ENCODE assay signal across 22 mouse cellular contexts in the genomic region with DNA sequence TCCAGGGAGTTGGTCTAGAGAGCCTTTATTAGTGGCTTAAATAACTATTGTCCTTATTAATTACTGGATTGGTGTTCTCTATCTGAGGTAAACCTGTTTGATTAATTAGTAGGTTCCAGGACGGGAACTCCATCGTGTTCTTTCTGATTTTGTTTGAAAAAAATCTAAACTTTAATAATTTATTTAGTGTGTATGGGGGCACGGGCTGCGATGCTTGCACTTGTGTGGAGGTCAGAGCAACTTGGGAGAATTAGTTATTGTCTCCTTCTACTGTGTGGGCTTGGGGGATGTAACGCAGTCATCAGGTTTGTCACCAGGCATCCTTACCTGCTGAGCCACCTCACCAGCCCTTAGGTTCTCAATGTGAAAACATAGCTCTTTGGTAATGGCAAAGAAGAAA. TPM values are rescaled to one million over a fixed set of nuclear protein-coding genes. Genes with fewer than 3 reads are reported as not detected.
A peak's percentile ranks its signal among the peaks of the same experiment; 100 is the strongest.
DNase-seq lines count a peak whose midpoint lies in the region; ATAC-seq and TF ChIP-seq lines count a peak whose summit lies in the region.
"Had no signal": no experiment of that assay in that cellular context is flagged by ENCODE, and none has a peak within 500 bp of the region (broad histone marks: within the 10 kb centered on the region; RNA-seq: fewer than 3 reads in every experiment).

No protein-coding gene starts in this region.

- TF ChIP-seq CTCF in cerebellum, adult 2 months (IDR thresholded peaks at IDR 0.05; ENCODE audit: borderline replicate concordance, insufficient read depth, low read depth, low read length), result no peak

- no peak overlapping the region for H3K9ac ChIP-seq in hindbrain, embryonic 14.5 days
- no peak overlapping the region for H3K9ac ChIP-seq in hindbrain, embryonic 16.5 days (ENCODE audit: low read depth, low read length)
- H3K9ac ChIP-seq in midbrain, embryonic 14.5 days (replicated peaks; ENCODE audit: low read length), result no peak overlapping the region
- no peak overlapping the region for H3K9ac ChIP-seq in midbrain, embryonic 16.5 days (ENCODE audit: low read depth, low read length)
- H3K9ac ChIP-seq: embryonic facial prominence, embryonic 12.5 days; forebrain, embryonic 13.5 days; forebrain, embryonic 15.5 days had no signal

- 86% methylated on average over 5 of the region's 5 CpGs for WGBS in cerebellum, adult 2 months
- WGBS in hindbrain, embryonic 14.5 days, result 74% methylated on average over 5 of the region's 5 CpGs
- WGBS in hindbrain, embryonic 16.5 days, result 66% methylated on average over 5 of the region's 5 CpGs
- WGBS in midbrain, embryonic 14.5 days, result 76% methylated on average over 5 of the region's 5 CpGs
- WGBS in midbrain, embryonic 16.5 days, result 81% methylated on average over 5 of the region's 5 CpGs

- no peak overlapping the region for H3K4me3 ChIP-seq in cerebellum, adult 2 months (replicated peaks; ENCODE audit: insufficient read depth, low read depth, low read length)
- no peak overlapping the region for H3K4me3 ChIP-seq in hindbrain, embryonic 14.5 days (replicated peaks; ENCODE audit: low read length)
- no peak overlapping the region for H3K4me3 ChIP-seq in hindbrain, embryonic 16.5 days (ENCODE audit: low read length)
- no peak overlapping the region for H3K4me3 ChIP-seq in midbrain, embryonic 14.5 days (replicated peaks; ENCODE audit: low read depth, low read length)
- no peak overlapping the region for H3K4me3 ChIP-seq in midbrain, embryonic 16.5 days (ENCODE audit: low read depth, low read length)
- H3K4me3 ChIP-seq: embryonic facial prominence, embryonic 10.5 days; embryonic facial prominence, embryonic 12.5 days had no signal

- no peak for ATAC-seq in cerebellum, adult (ENCODE audit: insufficient number of reproducible peaks, low FRiP score, low TSS enrichment)
- ATAC-seq in hindbrain, embryonic 14.5 days (ENCODE audit: low FRiP score), result no peak
- no peak for ATAC-seq in hindbrain, embryonic 16.5 days
- ATAC-seq in midbrain, embryonic 14.5 days (ENCODE audit: low FRiP score, low TSS enrichment), result no peak
- ATAC-seq in midbrain, embryonic 16.5 days, result no peak
- ATAC-seq: activated CD4-positive, CD25-positive, alpha-beta regulatory T cell, adult 4 months; CD4-positive, CD25-positive, alpha-beta regulatory T cell, adult 4 months; forebrain, embryonic 13.5 days; forebrain, embryonic 15.5 days; forebrain, postnatal 0 days; Patski had no signal

- peak; percentile 6 for DNase-seq in cerebellum, adult 8-10 months
- peak; percentile 22 for DNase-seq in cerebellum, adult 9-11 months
- no peak for DNase-seq in cerebellum, adult 2 months
- no peak for DNase-seq in hindbrain, embryonic 14.5 days (ENCODE audit: low spot score)
- no peak for DNase-seq in midbrain, embryonic 14.5 days
- DNase-seq: adrenal gland, adult 8-10 months; adrenal gland, postnatal 14 days; adrenal gland, postnatal 36 days; B cell, adult 2 months; cerebellum, postnatal 25 days; forebrain, postnatal 0 days had no signal

- H3K4me2 ChIP-seq in hindbrain, embryonic 14.5 days (replicated peaks), result 0 out of 2 replicates have a peak overlapping the region, but pooled peaks have one; percentile 95
- no peak overlapping the region for H3K4me2 ChIP-seq in hindbrain, embryonic 16.5 days (ENCODE audit: low read length)
- peak overlapping the region; percentile 97; the same call in 1 of the 2 replicates for H3K4me2 ChIP-seq in midbrain, embryonic 14.5 days (ENCODE audit: low read length)
- H3K4me2 ChIP-seq in midbrain, embryonic 16.5 days (ENCODE audit: low read length), result no peak overlapping the region
- H3K4me2 ChIP-seq: embryonic facial prominence, embryonic 12.5 days had no signal

- H3K9me3 ChIP-seq in hindbrain, embryonic 14.5 days (ENCODE audit: control insufficient read depth, low read length), result no peaks in the 10 kb centered on the region
- H3K9me3 ChIP-seq in hindbrain, embryonic 16.5 days (ENCODE audit: control insufficient read depth, low read length), result no peaks in the 10 kb centered on the region
- H3K9me3 ChIP-seq in midbrain, embryonic 14.5 days (ENCODE audit: control insufficient read depth, low read length), result no peaks in the 10 kb centered on the region
- 0 out of 2 replicates have a peak, but pooled peaks cover 2% of the 10 kb centered on the region for H3K9me3 ChIP-seq in midbrain, embryonic 16.5 days (replicated peaks; ENCODE audit: control insufficient read depth, low read length, poor library complexity, severe bottlenecking)
- H3K9me3 ChIP-seq: embryonic facial prominence, embryonic 10.5 days; embryonic facial prominence, embryonic 12.5 days; forebrain, embryonic 13.5 days; forebrain, embryonic 15.5 days had no signal

- H3K4me1 ChIP-seq in cerebellum, adult 2 months (ENCODE audit: control insufficient read depth, insufficient read depth, low read length), result peaks cover 21% of the 10 kb centered on the region
- H3K4me1 ChIP-seq in hindbrain, embryonic 14.5 days (replicated peaks; ENCODE audit: control insufficient read depth, insufficient read depth, low read length), result peaks cover 19% of the 10 kb centered on the region
- H3K4me1 ChIP-seq in hindbrain, embryonic 16.5 days (ENCODE audit: control insufficient read depth, insufficient read depth, low read depth, low read length), result peaks cover 24% of the 10 kb centered on the region
- peaks cover 21% of the 10 kb centered on the region for H3K4me1 ChIP-seq in midbrain, embryonic 14.5 days (ENCODE audit: control insufficient read depth, insufficient read depth, low read length)
- H3K4me1 ChIP-seq in midbrain, embryonic 16.5 days (ENCODE audit: control insufficient read depth, insufficient read depth, low read length), result peaks cover 32% of the 10 kb centered on the region

- H3K36me3 ChIP-seq in hindbrain, embryonic 14.5 days (replicated peaks; ENCODE audit: control insufficient read depth, insufficient read depth), result no peaks in the 10 kb centered on the region
- H3K36me3 ChIP-seq in hindbrain, embryonic 16.5 days (ENCODE audit: control insufficient read depth, insufficient read depth, low read length), result no peaks in the 10 kb centered on the region
- no peaks in the 10 kb centered on the region for H3K36me3 ChIP-seq in midbrain, embryonic 14.5 days (ENCODE audit: control insufficient read depth, insufficient read depth, low read length)
- H3K36me3 ChIP-seq in midbrain, embryonic 16.5 days (ENCODE audit: control insufficient read depth, insufficient read depth, low read length), result no peaks in the 10 kb centered on the region
- H3K36me3 ChIP-seq: embryonic facial prominence, embryonic 10.5 days; embryonic facial prominence, embryonic 12.5 days; forebrain, embryonic 15.5 days; G1E had no signal

- no peak overlapping the region for H3K27ac ChIP-seq in cerebellum, adult 2 months (ENCODE audit: insufficient read depth, low read length)
- H3K27ac ChIP-seq in hindbrain, embryonic 14.5 days, result no peak overlapping the region
- H3K27ac ChIP-seq in hindbrain, embryonic 16.5 days (ENCODE audit: low read depth, low read length), result no peak overlapping the region
- H3K27ac ChIP-seq in midbrain, embryonic 14.5 days (replicated peaks; ENCODE audit: low read depth, low read length), result no peak overlapping the region
- H3K27ac ChIP-seq in midbrain, embryonic 16.5 days (ENCODE audit: low read length), result no peak overlapping the region
- H3K27ac ChIP-seq: embryonic facial prominence, embryonic 10.5 days; embryonic facial prominence, embryonic 12.5 days; forebrain, embryonic 13.5 days; forebrain, embryonic 15.5 days had no signal

- no peaks in the 10 kb centered on the region for H3K27me3 ChIP-seq in cerebellum, adult 2 months (ENCODE audit: control insufficient read depth, insufficient read depth, low read length)
- no peaks in the 10 kb centered on the region for H3K27me3 ChIP-seq in hindbrain, embryonic 14.5 days (ENCODE audit: control insufficient read depth, insufficient read depth, low read length)
- H3K27me3 ChIP-seq in hindbrain, embryonic 16.5 days (replicated peaks; ENCODE audit: control insufficient read depth, insufficient read depth, low read length), result no peaks in the 10 kb centered on the region
- peaks cover 4% of the 10 kb centered on the region; the same call in 1 of the 2 replicates for H3K27me3 ChIP-seq in midbrain, embryonic 14.5 days (ENCODE audit: control insufficient read depth, insufficient read depth, low read length)
- no peaks in the 10 kb centered on the region for H3K27me3 ChIP-seq in midbrain, embryonic 16.5 days (ENCODE audit: control insufficient read depth, insufficient read depth, low read depth, low read length)
- H3K27me3 ChIP-seq: forebrain, embryonic 15.5 days had no signal

- TF ChIP-seq POLR2A in cerebellum, adult 2 months (IDR thresholded peaks at IDR 0.05; ENCODE audit: borderline replicate concordance, insufficient read depth, low read length), result no peak

RNA-seq across cellular contexts. Expression of a gene that starts 1.9 kb away (rescaled TPM):
- polyA plus RNA-seq in cerebellum, adult 2 months (2012; rRNA removed), result 56.1 and 59.8 TPM in 2 replicates
- polyA plus RNA-seq in hindbrain, embryonic 14.5 days (2014; fragmentation: Nextera tagmentation; extraction: Ambion mirVana), result 30.8 and 35.1 TPM in 2 replicates
- 21.0 and 22.3 TPM in 2 replicates for polyA plus RNA-seq in hindbrain, embryonic 16.5 days (2015; fragmentation: Nextera tagmentation; extraction: Ambion mirVana)
- polyA plus RNA-seq in midbrain, embryonic 14.5 days (2014; fragmentation: Nextera tagmentation; extraction: Ambion mirVana), result 22.3 and 25.5 TPM in 2 replicates
- 17.6 and 19.5 TPM in 2 replicates for polyA plus RNA-seq in midbrain, embryonic 16.5 days (2015; fragmentation: Nextera tagmentation; extraction: Ambion mirVana)
- polyA plus RNA-seq: activated CD4-positive, CD25-positive, alpha-beta regulatory T cell, adult 4 months; CD4-positive, CD25-positive, alpha-beta regulatory T cell, adult 4 months; G1E had no signal

RNA-seq across cellular contexts. Expression of a gene that starts 43.6 kb away (rescaled TPM):
- 11.4 and 14.0 TPM in 2 replicates for polyA plus RNA-seq in cerebellum, adult 2 months (2012; rRNA removed)
- polyA plus RNA-seq in hindbrain, embryonic 14.5 days (2014; fragmentation: Nextera tagmentation; extraction: Ambion mirVana), result 14.0 and 18.1 TPM in 2 replicates
- 16.9 and 17.5 TPM in 2 replicates for polyA plus RNA-seq in hindbrain, embryonic 16.5 days (2015; fragmentation: Nextera tagmentation; extraction: Ambion mirVana)
- 15.7 and 17.6 TPM in 2 replicates for polyA plus RNA-seq in midbrain, embryonic 14.5 days (2014; fragmentation: Nextera tagmentation; extraction: Ambion mirVana)
- polyA plus RNA-seq in midbrain, embryonic 16.5 days (2015; fragmentation: Nextera tagmentation; extraction: Ambion mirVana), result 17.9 and 18.1 TPM in 2 replicates

Comparison
In these comparisons a context has a peak if more than half of its experiments do, and no peak if none do; other contexts are left out.
1. DNase-seq: peak in cerebellum, adult 8-10 months (single experiment) and cerebellum, adult 9-11 months (single experiment); none in cerebellum, adult 2 months (0 of 2), hindbrain, embryonic 14.5 days (single experiment) and midbrain, embryonic 14.5 days (single experiment).
2. H3K4me2 ChIP-seq: peak in hindbrain, embryonic 14.5 days (single experiment) and midbrain, embryonic 14.5 days (single experiment); none in hindbrain, embryonic 16.5 days (single experiment) and midbrain, embryonic 16.5 days (single experiment).